ENCODE assay signal across 10 mouse cellular contexts in genomic region chr15:102450928-102451327, GRCm38 (mm10). TPM values are rescaled to one million over a fixed set of nuclear protein-coding genes. Genes with fewer than 3 reads are reported as not detected.
DNase-seq lines count a peak whose midpoint lies in the region; ATAC-seq and TF ChIP-seq lines count a peak whose summit lies in the region.
"Had no signal": no experiment of that assay in that cellular context is flagged by ENCODE, and none has a peak within 500 bp of the region (broad histone marks: within the 10 kb centered on the region; RNA-seq: fewer than 3 reads in every experiment).

No protein-coding gene starts in this region.

- H3K4me1 ChIP-seq in lung, adult 2 months (ENCODE audit: control insufficient read depth, insufficient read depth, low read length), result no peaks in the 10 kb centered on the region
- peaks cover 32% of the 10 kb centered on the region for H3K4me1 ChIP-seq in liver, embryonic 12.5 days
- H3K4me1 ChIP-seq: midbrain, embryonic 13.5 days had no signal

- H3K27ac ChIP-seq in liver, embryonic 12.5 days, result no peak overlapping the region
- H3K27ac ChIP-seq: midbrain, embryonic 13.5 days had no signal

- TF ChIP-seq CTCF in lung, adult 2 months (IDR thresholded peaks at IDR 0.05; ENCODE audit: insufficient read depth, low read length), result no peak
- no peak for TF ChIP-seq CTCF in brain, embryonic 14.5 days (IDR thresholded peaks at IDR 0.05; ENCODE audit: borderline replicate concordance, extremely low read depth, insufficient read depth, insufficient read length)

- no peaks in the 10 kb centered on the region for H3K36me3 ChIP-seq in liver, embryonic 12.5 days
- H3K36me3 ChIP-seq: midbrain, embryonic 13.5 days had no signal

- no peak overlapping the region for H3K9ac ChIP-seq in liver, embryonic 12.5 days
- H3K9ac ChIP-seq: midbrain, embryonic 13.5 days had no signal

- peak overlapping the region; percentile 33 for H3K4me3 ChIP-seq in lung, adult 2 months (replicated peaks; ENCODE audit: extremely low read depth, low read depth, low read length)
- H3K4me3 ChIP-seq in liver, embryonic 12.5 days, result no peak overlapping the region
- H3K4me3 ChIP-seq: midbrain, embryonic 13.5 days had no signal

- TF ChIP-seq POLR2A in lung, adult 2 months (IDR thresholded peaks at IDR 0.05; ENCODE audit: borderline replicate concordance, extremely low read depth, low read depth, low read length), result 0 out of 2 replicates have a peak, but pooled peaks have one; percentile 14
- TF ChIP-seq POLR2A in brain, embryonic 14.5 days (IDR thresholded peaks at IDR 0.05; ENCODE audit: borderline replicate concordance, extremely low read depth, insufficient read depth, insufficient read length, poor library complexity, severe bottlenecking), result no peak

- WGBS in lung, adult 2 months, result 25% methylated on average over 7 of the region's 7 CpGs
- 33% methylated on average over 7 of the region's 7 CpGs for WGBS in liver, embryonic 12.5 days (ENCODE audit: insufficient replicate concordance)

- no peaks in the 10 kb centered on the region for H3K9me3 ChIP-seq in liver, embryonic 12.5 days (replicated peaks)
- H3K9me3 ChIP-seq: midbrain, embryonic 13.5 days had no signal

- H3K4me2 ChIP-seq in liver, embryonic 12.5 days, result peak overlapping the region; percentile 27; the same call in 1 of the 2 replicates
- H3K4me2 ChIP-seq: midbrain, embryonic 13.5 days had no signal

- ATAC-seq in liver, embryonic 12.5 days, result no peak
- ATAC-seq: midbrain, embryonic 13.5 days had no signal

- DNase-seq in lung, adult 2 months, result no peak
- no peak for DNase-seq in lung, postnatal 4 days
- DNase-seq in brain, embryonic 14.5 days (ENCODE audit: low read depth), result peak; percentile 2
- DNase-seq in adipocyte (ENCODE audit: low spot score), result no peak
- no peak for DNase-seq in natural killer cell, adult 2 months (ENCODE audit: low spot score in 2 of 2)
- DNase-seq in B cell, adult 2 months, result no peak
- no peak for DNase-seq in layer of hippocampus, adult 9-10 months (ENCODE audit: low spot score)

- no peaks in the 10 kb centered on the region for H3K27me3 ChIP-seq in liver, embryonic 12.5 days (replicated peaks)
- H3K27me3 ChIP-seq: midbrain, embryonic 13.5 days had no signal

RNA-seq across cellular contexts. Expression of gene Amhr2, which starts 5.8 kb away (rescaled TPM):
- polyA plus RNA-seq in lung, adult 2 months (2012; rRNA removed), result 20.8 and 21.1 TPM in 2 replicates
- polyA plus RNA-seq in brain, embryonic 14.5 days (2012; rRNA removed), result 0.48 and 0.53 TPM in 2 replicates
- polyA plus RNA-seq in liver, embryonic 12.5 days (2016; fragmentation: Nextera tagmentation; extraction: Ambion mirVana), result 0.12 and 0.31 TPM in 2 replicates

RNA-seq across cellular contexts. Expression of gene Prr13, which starts 7.9 kb away (rescaled TPM):
- 216 and 271 TPM in 2 replicates for polyA plus RNA-seq in lung, adult 2 months (2012; rRNA removed)
- 94.6 and 117 TPM in 2 replicates for polyA plus RNA-seq in brain, embryonic 14.5 days (2012; rRNA removed)
- 119 and 126 TPM in 2 replicates for polyA plus RNA-seq in liver, embryonic 12.5 days (2016; fragmentation: Nextera tagmentation; extraction: Ambion mirVana)

RNA-seq across cellular contexts. Expression of gene Pcbp2, which starts 19.4 kb away (rescaled TPM):
- 378 and 395 TPM in 2 replicates for polyA plus RNA-seq in lung, adult 2 months (2012; rRNA removed)
- polyA plus RNA-seq in brain, embryonic 14.5 days (2012; rRNA removed), result 569 and 716 TPM in 2 replicates
- 101 and 104 TPM in 2 replicates for polyA plus RNA-seq in liver, embryonic 12.5 days (2016; fragmentation: Nextera tagmentation; extraction: Ambion mirVana)

RNA-seq across cellular contexts. Expression of gene Sp1, which starts 45.0 kb away (rescaled TPM):
- 18.5 and 20.0 TPM in 2 replicates for polyA plus RNA-seq in lung, adult 2 months (2012; rRNA removed)
- 19.2 and 20.8 TPM in 2 replicates for polyA plus RNA-seq in brain, embryonic 14.5 days (2012; rRNA removed)
- 5.1 and 5.6 TPM in 2 replicates for polyA plus RNA-seq in liver, embryonic 12.5 days (2016; fragmentation: Nextera tagmentation; extraction: Ambion mirVana)

RNA-seq across cellular contexts. Expression of gene Gm10337, which starts 52.6 kb away (rescaled TPM):
- not detected in 2 replicates for polyA plus RNA-seq in lung, adult 2 months (2012; rRNA removed)
- not detected in 2 replicates for polyA plus RNA-seq in brain, embryonic 14.5 days (2012; rRNA removed)
- not detected in 2 replicates for polyA plus RNA-seq in liver, embryonic 12.5 days (2016; fragmentation: Nextera tagmentation; extraction: Ambion mirVana)
- polyA plus RNA-seq: testis, adult 2 months had no signal

Comparison
In these comparisons a context has a peak if more than half of its experiments do, and no peak if none do; other contexts are left out.
1. RNA of gene Amhr2, which starts 5.8 kb away (polyA plus RNA-seq): 20.8 to 21.1 TPM in lung, adult 2 months; 0.48 to 0.53 TPM in brain, embryonic 14.5 days and 0.12 to 0.31 TPM in liver, embryonic 12.5 days; every median in the first group is over 10 times any median in the second.